Mouse (Mus musculus) testis, adult 2 months (tissue): ENCODE measurements around the gene Ccdc187. TPM values are rescaled to one million over a fixed set of nuclear protein-coding genes. Genes with fewer than 3 reads are reported as not detected.

Experiments
- H3K27ac ChIP-seq: fragments of 200-500 bp; 2 replicates; pipeline ENCODE4 v1.5.1; 2012; ENCODE audit warnings: low read depth, low read length; ENCODE audit not compliant: control insufficient read depth, insufficient read depth
- H3K27me3 ChIP-seq: fragments of 200-500 bp; 2 replicates; pipeline ENCODE4 v1.6.1; 2012; ENCODE audit warnings: mild to moderate bottlenecking, low read length, moderate library complexity; ENCODE audit not compliant: control insufficient read depth, insufficient read depth
- H3K36me3 ChIP-seq: fragments of 200-500 bp; 2 replicates; pipeline ENCODE4 v1.6.1; 2012; ENCODE audit warnings: mild to moderate bottlenecking, low read length; ENCODE audit not compliant: control insufficient read depth, insufficient read depth
- H3K4me1 ChIP-seq: fragments of 200-500 bp; 2 replicates; pipeline ENCODE4 v1.6.1; 2012; ENCODE audit warnings: low read length; ENCODE audit not compliant: control insufficient read depth, insufficient read depth
- H3K4me3 ChIP-seq: fragments of 200-500 bp; 2 replicates; pipeline ENCODE4 v1.5.1; 2012; ENCODE audit warnings: low read depth, mild to moderate bottlenecking, low read length, moderate library complexity, mixed read lengths; ENCODE audit not compliant: control insufficient read depth
- CTCF ChIP-seq: fragments of 200-500 bp; IDR thresholded peaks from 2 replicates; pipeline ENCODE4 v1.5.1; 2012; ENCODE audit warnings: low read depth, mild to moderate bottlenecking, inconsistent platforms, low read length, moderate library complexity; ENCODE audit not compliant: control insufficient read depth, insufficient read depth, insufficient replicate concordance
- POLR2A ChIP-seq: fragments of 200-500 bp; IDR thresholded peaks from 2 replicates; pipeline ENCODE4 v1.6.1; 2012; ENCODE audit warnings: low read depth, mild to moderate bottlenecking, inconsistent platforms, low read length, moderate library complexity; ENCODE audit not compliant: control insufficient read depth
- polyA plus RNA-seq: library from polyadenylated mRNA; depleted of rRNA; stranded (reverse); fragments of >200 nt; gene quantifications from 2 replicates; pipeline ENCODE4 v1.2.3, GENCODE M21; 2012; rRNA removed

Ccdc187 gene
- polyA plus RNA-seq, 1 experiment: 90.3 TPM

- TF ChIP-seq CTCF: no peak
- TF ChIP-seq POLR2A: no peak
- Histone ChIP-seq H3K36me3 (no peaks in the 10 kb centered on the region; the same call in 1 of the 2 replicates), H3K4me3 (no peak overlapping the region), H3K4me1 (peaks cover 5% of the 10 kb centered on the region), H3K27ac (no peak overlapping the region), H3K27me3 (no peaks in the 10 kb centered on the region)
Measured at GRCm38 (mm10) chr2:26207559-26207958, 86.8 kb downstream of the Ccdc187 start.

GRCm38 (mm10) chr2:26205761-26206160 lies 88.6 kb downstream of the Ccdc187 start:
- Histone ChIP-seq H3K4me3 (no peak overlapping the region), H3K27me3 (no peaks in the 10 kb centered on the region), H3K36me3 (no peaks in the 10 kb centered on the region), H3K27ac (no peak overlapping the region), H3K4me1 (peaks cover 5% of the 10 kb centered on the region)
- TF ChIP-seq POLR2A: no peak

- Histone ChIP-seq H3K27me3 (no peaks in the 10 kb centered on the region), H3K27ac (no peak overlapping the region)
- TF ChIP-seq CTCF (no peak), POLR2A (no peak)
Measured at GRCm38 (mm10) chr2:26205126-26205525, 89.2 kb downstream of the Ccdc187 start.

GRCm38 (mm10) chr2:26202849-26203475 lies 91.4 kb downstream of the Ccdc187 start:
- Histone ChIP-seq H3K27me3 (no peaks in the 10 kb centered on the region), H3K4me3 (no peak overlapping the region), H3K4me1 (peaks cover 5% of the 10 kb centered on the region), H3K27ac (no peak overlapping the region), H3K36me3 (no peaks in the 10 kb centered on the region)
- TF ChIP-seq POLR2A: no peak
- TF ChIP-seq CTCF: no peak

More at GRCm38 (mm10) chr2:26205126-26205525, 89.2 kb downstream of the Ccdc187 start:
- H3K4me3 ChIP-seq: no peak overlapping the region
- no peaks in the 10 kb centered on the region for H3K36me3 ChIP-seq
- H3K4me1 ChIP-seq: peaks cover 5% of the 10 kb centered on the region

GRCm38 (mm10) chr2:26201926-26202848 lies 92.2 kb downstream of the Ccdc187 start:
- TF ChIP-seq CTCF: no peak
- Histone ChIP-seq H3K36me3 (no peaks in the 10 kb centered on the region), H3K4me3 (no peak overlapping the region), H3K27ac (no peak overlapping the region), H3K4me1 (peaks cover 5% of the 10 kb centered on the region), H3K27me3 (no peaks in the 10 kb centered on the region)

- Histone ChIP-seq H3K27me3 (no peaks in the 10 kb centered on the region), H3K4me3 (no peak overlapping the region), H3K4me1 (peaks cover 3% of the 10 kb centered on the region; the same call in 1 of the 2 replicates), H3K27ac (no peak overlapping the region), H3K36me3 (no peaks in the 10 kb centered on the region)
- no peak for TF ChIP-seq CTCF
- TF ChIP-seq POLR2A: no peak
Measured at GRCm38 (mm10) chr2:26198488-26198887, 95.9 kb downstream of the Ccdc187 start.

- Histone ChIP-seq H3K27ac (no peak overlapping the region), H3K27me3 (no peaks in the 10 kb centered on the region), H3K36me3 (no peaks in the 10 kb centered on the region), H3K4me3 (no peak overlapping the region), H3K4me1 (no peaks in the 10 kb centered on the region)
- TF ChIP-seq POLR2A: no peak
- TF ChIP-seq CTCF: no peak
Measured at GRCm38 (mm10) chr2:26194552-26195339, 99.6 kb downstream of the Ccdc187 start.

Other genes with a start within 250 kb of the Ccdc187 start
- 5.2 and 5.3 TPM in 2 replicates for gene Nacc2, start 171.3 kb downstream of the Ccdc187 start, polyA plus RNA-seq
- 0.20 and 0.65 TPM in 2 replicates for gene Lhx3, start 86.3 kb downstream of the Ccdc187 start, polyA plus RNA-seq
- 26.3 and 33.0 TPM in 2 replicates for gene Qsox2, start 57.0 kb downstream of the Ccdc187 start, polyA plus RNA-seq
- gene Gpsm1, start 21.0 kb upstream of the Ccdc187 start, polyA plus RNA-seq: 16.6 and 20.5 TPM in 2 replicates
- gene Dnlz, start 57.6 kb upstream of the Ccdc187 start, polyA plus RNA-seq: 6.2 and 6.5 TPM in 2 replicates
- gene Card9, start 66.4 kb upstream of the Ccdc187 start, polyA plus RNA-seq: 0.75 and 1.9 TPM in 2 replicates
- gene Snapc4, start 86.1 kb upstream of the Ccdc187 start, polyA plus RNA-seq: 20.2 and 22.5 TPM in 2 replicates
- gene Entr1, start 94.8 kb upstream of the Ccdc187 start, polyA plus RNA-seq: 388 and 401 TPM in 2 replicates
- gene Pmpca, start 94.8 kb upstream of the Ccdc187 start, polyA plus RNA-seq: 65.5 and 74.1 TPM in 2 replicates
- 67.3 and 71.0 TPM in 2 replicates for gene Inpp5e, start 114.6 kb upstream of the Ccdc187 start, polyA plus RNA-seq
- 58.1 and 58.6 TPM in 2 replicates for gene Sec16a, start 150.7 kb upstream of the Ccdc187 start, polyA plus RNA-seq
- gene Notch1, start 222.1 kb upstream of the Ccdc187 start, polyA plus RNA-seq: 3.0 TPM in 2 replicates